Mouse (Mus musculus): ENCODE data around the gene Gm13272.
A peak's percentile ranks its signal among the peaks of the same experiment; 100 is the strongest.
"Not testable (repeated sequence)": the region's sequence is repeated elsewhere in the genome, so short reads cannot be mapped to it uniquely, and the experiment has no call there.

Gm13272 gene

DNA sequence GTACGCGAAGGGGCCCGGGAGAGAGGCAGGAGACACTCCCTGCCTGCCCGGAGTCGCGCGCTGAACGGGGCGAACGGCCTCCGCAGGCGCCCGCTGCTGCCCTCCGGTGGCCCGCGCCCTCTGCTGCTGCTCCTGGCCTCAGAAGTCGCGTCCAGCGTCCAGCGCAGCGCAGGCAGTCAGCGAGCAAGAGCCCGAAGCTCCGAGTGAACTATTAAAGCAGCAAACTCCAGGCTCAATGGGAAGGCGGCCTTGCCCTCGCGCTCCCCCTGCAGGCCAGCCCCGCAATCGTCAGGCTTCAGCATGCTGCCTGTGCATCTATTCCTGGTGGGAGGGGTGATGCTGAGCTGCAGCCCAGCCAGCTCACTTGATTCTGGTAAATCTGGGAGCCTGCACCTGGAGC, at the start of gene Gm13272:
Gm13272 (plus strand) TSS at position 301 of the 400 bp plus-strand sequence.
- DNase-seq (ENCODE audit: low spot score in 2 of 2), result not testable (repeated sequence)

DNA sequence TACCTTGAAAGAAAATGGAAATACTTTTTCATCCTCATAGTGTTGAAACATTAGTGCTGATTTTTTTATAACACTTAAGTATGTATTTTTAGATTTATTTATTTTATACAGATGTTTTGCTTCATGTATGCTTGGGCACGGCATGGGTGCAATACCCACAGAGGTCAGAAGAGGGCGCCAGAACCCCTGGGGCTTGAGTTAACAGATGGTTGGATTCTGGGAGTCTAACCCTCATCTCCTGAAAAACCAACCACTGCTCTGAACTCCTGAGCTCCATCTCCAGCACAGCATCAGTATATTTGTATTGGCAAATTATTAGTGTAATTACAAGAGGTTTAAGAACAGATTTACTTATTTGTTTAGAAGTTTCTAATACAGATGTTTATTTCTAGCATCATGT, 41.2 kb upstream of the Gm13272 start:
- peak in 1 of 2 experiments; percentile 62 for DNase-seq (ENCODE audit: low spot score in 2 of 2)

GRCm38 (mm10) chr4:88739036-88739435, 40.6 kb upstream of the Gm13272 start:
- DNase-seq (ENCODE audit: low spot score in 2 of 2), result no peak

DNA sequence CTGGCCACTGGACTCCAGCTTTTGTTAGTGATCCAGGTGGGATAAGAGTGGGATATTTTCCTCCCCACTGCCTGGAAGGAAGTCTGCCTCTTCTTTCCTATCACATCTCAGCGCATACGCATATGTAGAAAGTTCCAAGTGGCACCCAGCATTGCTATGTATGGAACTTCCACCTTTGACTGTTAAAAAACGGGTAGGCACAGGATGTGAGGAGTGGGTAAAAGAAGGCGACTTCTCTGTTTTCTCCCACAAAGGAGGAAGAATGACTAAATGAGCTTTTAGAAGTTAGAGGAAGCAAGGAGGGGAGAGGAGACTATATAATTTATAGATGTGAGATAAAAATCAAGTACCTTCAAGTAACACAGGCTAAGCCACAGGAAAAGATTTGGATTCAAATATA, 38.2 kb upstream of the Gm13272 start:
- no peak for DNase-seq (ENCODE audit: low spot score in 2 of 2)

- no peak for DNase-seq (ENCODE audit: low spot score in 2 of 2)
These were observed 36.8 kb upstream of the Gm13272 start for GRCm38 (mm10) chr4:88742771-88743371.

DNA sequence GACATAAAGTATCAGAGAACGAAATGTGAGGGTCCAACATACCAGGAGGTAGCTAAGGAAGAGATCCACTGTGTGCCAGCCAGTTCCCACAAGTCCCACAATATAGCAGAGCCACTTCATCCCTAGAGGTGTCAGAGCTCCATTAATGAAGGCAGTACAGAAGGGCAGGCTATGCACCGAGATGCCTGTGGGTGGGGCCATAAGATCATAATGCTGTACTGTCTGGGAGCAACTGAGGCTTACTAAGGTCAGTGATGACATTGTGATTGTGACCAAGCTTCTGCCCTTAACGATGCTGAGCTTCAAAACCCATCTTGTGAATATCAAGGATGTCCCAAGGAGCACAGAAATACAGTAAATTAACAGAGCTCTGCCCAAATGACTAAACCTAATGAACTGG, 35.4 kb upstream of the Gm13272 start:
- no peak for DNase-seq (ENCODE audit: low spot score in 2 of 2)

DNA sequence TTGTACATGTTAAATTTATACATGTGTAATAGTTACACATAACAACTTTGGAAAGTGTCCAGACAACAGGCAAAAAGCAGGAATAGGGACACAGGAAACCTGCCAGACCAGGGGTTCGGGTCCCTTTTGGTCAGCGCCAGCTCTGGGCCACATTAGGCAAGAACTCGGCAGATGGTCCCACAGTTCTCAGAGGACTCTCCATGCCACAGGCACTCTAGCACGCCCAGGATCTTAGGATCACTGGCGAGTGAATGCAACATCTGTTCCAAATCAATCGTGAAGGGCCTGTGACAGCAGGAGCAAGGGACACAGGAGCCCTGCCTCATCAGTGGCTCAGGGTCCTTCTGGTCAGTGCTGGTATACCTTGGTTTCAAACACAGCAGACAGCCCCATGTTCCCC, 29.7 kb upstream of the Gm13272 start:
- DNase-seq (ENCODE audit: low spot score in 2 of 2), result no peak

GRCm38 (mm10) chr4:88754818-88755340, 24.8 kb upstream of the Gm13272 start, which contains the start of gene Gm13271:
Gene Gm13271 (plus strand): TSS chr4:88754868.
- peak; percentile 72 to 76 for DNase-seq (ENCODE audit: low spot score in 2 of 2)

DNA sequence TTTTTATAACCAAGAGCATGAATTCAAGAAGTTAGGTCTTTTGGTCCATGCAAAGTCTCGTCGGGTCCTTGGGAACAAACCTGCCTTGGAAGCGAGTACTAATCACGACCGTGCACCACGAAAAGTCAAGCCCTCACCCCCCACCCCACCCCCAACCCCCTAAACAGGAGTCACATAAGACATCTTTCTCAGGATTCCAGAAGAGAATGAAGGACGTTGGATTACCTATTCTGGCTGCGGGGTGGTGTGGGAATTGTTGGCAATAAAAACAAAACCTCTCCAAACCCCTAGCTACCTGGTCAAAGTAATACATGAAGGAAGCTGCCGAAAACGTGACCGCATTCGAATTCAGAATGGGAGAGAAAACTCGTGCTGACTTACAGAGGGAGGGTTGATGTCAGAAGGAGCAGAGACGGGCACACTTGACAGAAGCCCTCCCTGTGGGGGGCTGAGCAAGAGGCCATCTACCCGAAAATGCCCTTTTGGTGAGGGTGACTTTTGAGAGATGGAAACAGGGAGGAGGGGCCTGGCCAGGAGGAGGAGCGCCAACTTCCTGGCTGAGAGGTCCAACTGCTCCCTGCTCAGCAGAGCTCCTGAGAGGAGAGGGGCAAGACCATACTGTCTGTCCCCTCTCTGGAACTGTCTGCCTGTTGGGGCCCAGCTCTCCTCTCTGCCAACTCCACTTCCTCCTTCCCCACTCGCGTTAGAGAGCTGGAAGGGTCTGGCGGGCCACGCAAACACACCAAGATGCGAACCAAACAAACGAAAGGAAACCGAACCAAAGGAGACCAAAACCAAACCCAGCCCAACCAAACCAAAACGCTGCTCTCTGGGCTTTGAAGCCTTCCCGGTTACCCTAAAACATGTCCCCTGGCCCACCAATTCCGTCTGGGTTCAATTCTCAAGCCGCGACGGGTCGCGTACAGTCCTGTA, 22.8 kb upstream of the Gm13272 start:
- not testable (repeated sequence) for DNase-seq (ENCODE audit: low spot score in 2 of 2)

GRCm38 (mm10) chr4:88757628-88758031, 22.0 kb upstream of the Gm13272 start:
- DNase-seq (ENCODE audit: low spot score in 2 of 2), result peak; percentile 87 to 96

DNA sequence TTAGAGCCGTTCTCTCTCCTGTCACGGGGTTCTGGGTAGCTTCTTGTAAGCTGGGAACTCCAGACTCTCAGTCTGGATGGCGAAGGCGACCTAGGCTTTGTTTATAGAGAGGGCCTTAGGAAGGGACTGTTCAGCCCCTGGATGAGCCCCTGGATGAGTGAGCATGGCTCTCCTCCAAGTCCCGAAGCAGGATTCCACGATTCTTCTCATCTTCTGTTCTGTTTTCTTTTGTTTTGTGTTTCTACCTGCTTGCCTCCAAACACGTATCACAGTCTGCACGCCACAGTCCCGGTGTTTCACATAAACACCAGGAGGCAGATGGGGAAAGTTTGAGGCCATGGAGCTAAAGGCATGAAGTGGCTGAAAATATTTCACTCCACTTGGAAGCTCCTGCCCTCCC, 20.9 kb upstream of the Gm13272 start:
- peak in 1 of 2 experiments; percentile 21 for DNase-seq (ENCODE audit: low spot score in 2 of 2)

DNA sequence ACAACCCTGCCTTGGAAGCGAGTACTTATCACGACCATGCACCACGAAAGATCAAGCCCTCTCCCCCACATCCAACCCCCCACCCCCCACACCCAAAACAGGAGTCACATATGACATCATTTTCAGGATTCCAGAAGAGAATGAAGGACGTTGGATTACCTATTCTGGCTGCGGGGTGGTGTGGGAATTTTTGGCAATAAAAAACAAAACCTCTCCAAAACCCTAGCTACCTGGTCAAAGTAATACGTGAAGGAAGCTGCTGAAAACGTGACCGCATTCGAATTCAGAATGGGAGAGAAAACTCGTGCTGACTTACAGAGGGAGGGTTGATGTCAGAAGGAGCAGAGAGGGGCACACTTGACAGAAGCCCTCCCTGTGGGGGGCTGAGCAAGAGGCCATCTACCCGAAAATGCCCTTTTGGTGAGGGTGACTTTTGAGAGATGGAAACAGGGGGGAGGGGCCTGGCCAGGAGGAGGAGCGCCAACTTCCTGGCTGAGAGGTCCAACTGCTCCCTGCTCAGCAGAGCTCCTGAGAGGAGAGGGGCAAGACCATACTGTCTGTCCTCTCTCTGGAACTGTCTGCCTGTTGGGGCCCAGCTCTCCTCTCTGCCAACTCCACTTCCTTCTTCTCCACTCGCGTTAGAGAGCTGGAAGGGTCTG, 19.9 kb upstream of the Gm13272 start, which contains the start of gene Gm13283:
Gm13283 (plus strand) TSS at position 510 of the 659 bp plus-strand sequence.
- peak in 1 of 2 experiments; percentile 57 for DNase-seq (ENCODE audit: low spot score in 2 of 2)

DNA sequence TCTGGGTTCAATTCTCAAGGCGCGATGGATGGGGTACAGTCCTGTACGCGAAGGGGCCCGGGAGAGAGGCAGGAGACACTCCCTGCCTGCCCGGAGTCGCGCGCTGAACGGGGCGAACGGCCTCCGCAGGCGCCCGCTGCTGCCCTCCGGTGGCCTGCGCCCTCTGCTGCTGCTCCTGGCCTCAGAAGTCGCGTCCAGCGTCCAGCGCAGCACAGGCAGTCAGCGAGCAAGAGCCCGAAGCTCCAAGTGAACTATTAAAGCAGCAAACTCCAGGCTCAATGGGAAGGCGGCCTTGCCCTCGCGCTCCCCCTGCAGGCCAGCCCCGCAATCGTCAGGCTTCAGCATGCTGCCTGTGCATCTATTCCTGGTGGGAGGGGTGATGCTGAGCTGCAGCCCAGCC, 19.2 kb upstream of the Gm13272 start:
- DNase-seq (ENCODE audit: low spot score in 2 of 2), result peak in 1 of 2 experiments; percentile 59

DNA sequence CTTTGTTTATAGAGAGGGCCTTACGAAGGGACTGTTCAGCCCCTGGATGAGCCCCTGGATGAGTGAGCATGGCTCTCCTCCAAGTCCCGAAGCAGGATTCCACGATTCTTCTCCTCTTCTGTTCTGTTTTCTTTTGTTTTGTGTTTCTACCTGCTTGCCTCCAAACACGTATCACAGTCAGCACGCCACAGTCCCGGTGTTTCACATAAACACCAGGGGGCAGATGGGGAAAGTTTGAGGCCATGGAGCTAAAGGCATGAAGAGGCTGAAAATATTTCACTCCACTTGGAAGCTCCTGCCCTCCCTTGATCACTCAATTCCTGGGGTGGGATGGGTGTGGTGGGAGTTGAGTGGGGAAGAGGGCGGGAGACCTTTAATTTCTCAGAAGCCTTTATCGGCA, 17.9 kb upstream of the Gm13272 start:
- DNase-seq (ENCODE audit: low spot score in 2 of 2), result peak; percentile 64 to 71

DNA sequence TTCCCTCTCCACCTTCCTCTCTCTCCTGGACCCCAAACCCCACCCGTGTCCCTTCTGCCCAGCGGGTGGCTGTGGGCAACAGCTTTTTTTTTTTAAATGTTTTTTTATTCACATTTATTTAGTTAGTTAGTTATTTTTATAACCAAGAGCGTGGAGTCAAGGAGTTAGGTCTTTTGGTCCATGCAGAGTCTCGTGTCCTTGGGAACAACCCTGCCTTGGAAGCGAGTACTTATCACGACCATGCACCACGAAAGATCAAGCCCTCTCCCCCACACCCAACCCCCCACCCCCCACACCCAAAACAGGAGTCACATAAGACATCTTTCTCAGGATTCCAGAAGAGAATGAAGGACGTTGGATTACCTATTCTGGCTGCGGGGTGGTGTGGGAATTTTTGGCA, 17.3 kb upstream of the Gm13272 start:
- DNase-seq (ENCODE audit: low spot score in 2 of 2), result not testable (repeated sequence)

- DNase-seq (ENCODE audit: low spot score in 2 of 2), result peak in 1 of 2 experiments; percentile 26
These were observed 16.1 kb upstream of the Gm13272 start for GRCm38 (mm10) chr4:88763384-88764018.

DNA sequence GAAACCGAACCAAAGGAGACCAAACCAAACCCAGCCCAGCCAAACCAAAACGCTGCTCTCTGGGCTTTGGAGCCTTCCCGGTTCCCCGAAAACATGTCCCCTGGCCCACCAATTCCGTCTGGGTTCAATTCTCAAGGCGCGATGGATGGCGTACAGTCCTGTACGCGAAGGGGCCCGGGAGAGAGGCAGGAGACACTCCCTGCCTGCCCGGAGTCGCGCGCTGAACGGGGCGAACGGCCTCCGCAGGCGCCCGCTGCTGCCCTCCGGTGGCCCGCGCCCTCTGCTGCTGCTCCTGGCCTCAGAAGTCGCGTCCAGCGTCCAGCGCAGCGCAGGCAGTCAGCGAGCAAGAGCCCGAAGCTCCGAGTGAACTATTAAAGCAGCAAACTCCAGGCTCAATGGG, 6.1 kb upstream of the Gm13272 start, which contains the start of gene Gm13290:
Gm13290 (plus strand) TSS at position 301 of the 400 bp plus-strand sequence.
- DNase-seq (ENCODE audit: low spot score in 2 of 2), result not testable (repeated sequence)

GRCm38 (mm10) chr4:88776622-88777021, 3.0 kb upstream of the Gm13272 start, which contains the start of gene Gm13289:
Gene Gm13289 (plus strand): TSS chr4:88776922.
- not testable (repeated sequence) for DNase-seq (ENCODE audit: low spot score in 2 of 2)

GRCm38 (mm10) chr4:88780320-88780719, 670 bp downstream of the Gm13272 start:
- DNase-seq (ENCODE audit: low spot score in 2 of 2), result not testable (repeated sequence)

- not testable (repeated sequence) for DNase-seq (ENCODE audit: low spot score in 2 of 2)
These were observed 2.2 kb downstream of the Gm13272 start, which contains the start of gene Ifnz for GRCm38 (mm10) chr4:88781831-88782230. Gene Ifnz (plus strand): TSS chr4:88782131.

DNA sequence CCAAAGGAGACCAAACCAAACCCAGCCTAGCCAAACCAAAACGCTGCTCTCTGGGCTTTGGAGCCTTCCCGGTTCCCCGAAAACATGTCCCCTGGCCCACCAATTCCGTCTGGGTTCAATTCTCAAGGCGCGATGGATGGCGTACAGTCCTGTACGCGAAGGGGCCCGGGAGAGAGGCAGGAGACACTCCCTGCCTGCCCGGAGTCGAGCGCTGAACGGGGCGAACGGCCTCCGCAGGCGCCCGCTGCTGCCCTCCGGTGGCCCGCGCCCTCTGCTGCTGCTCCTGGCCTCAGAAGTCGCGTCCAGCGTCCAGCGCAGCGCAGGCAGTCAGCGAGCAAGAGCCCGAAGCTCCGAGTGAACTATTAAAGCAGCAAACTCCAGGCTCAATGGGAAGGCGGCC, 2.7 kb downstream of the Gm13272 start:
- not testable (repeated sequence) for DNase-seq (ENCODE audit: low spot score in 2 of 2)
